Mouse (Mus musculus) CH12.LX (cell line): ENCODE measurements at regions not wholly inside any gene's neighbourhood (a gene's known extent, or its start where the extent isn't known, plus 50 kb on each side); places are given as distances from the start of the nearest gene placed in this dataset.

Experiments
- DNase-seq: peaks from one replicate; pipeline ENCODE4 v3.0.0-alpha.2; 2013; ENCODE audit errors: extremely low read depth
- H3K27ac ChIP-seq: 2 replicates; pipeline ENCODE4 v1.5.1; 2012; ENCODE audit warnings: low read depth, mild to moderate bottlenecking, control low read depth, moderate library complexity; ENCODE audit not compliant: insufficient read depth
- H3K27me3 ChIP-seq: replicated peaks from 2 replicates; pipeline ENCODE3; 2012; ENCODE audit warnings: inconsistent platforms
- H3K36me3 ChIP-seq, 2 experiments: replicated peaks in 1 of 2; 2 replicates each; pipeline versions ENCODE3 to v1.6.1; 2012; ENCODE audit warnings: inconsistent platforms in 1 of 2, low read length in 1 of 2, mild to moderate bottlenecking in 1 of 2, mixed read lengths in 1 of 2, moderate library complexity in 1 of 2; ENCODE audit not compliant: control insufficient read depth in 1 of 2, insufficient read depth in 1 of 2
- H3K4me1 ChIP-seq, 2 experiments: 2 replicates each; pipeline ENCODE4 v1.6.1; 2012; ENCODE audit warnings: inconsistent platforms in 1 of 2, moderate library complexity in 1 of 2; ENCODE audit not compliant: insufficient read depth in 2 of 2, control insufficient read depth in 1 of 2
- H3K4me2 ChIP-seq: 2 replicates; pipeline ENCODE4 v1.6.1; 2012; ENCODE audit warnings: low read depth, mild to moderate bottlenecking, control low read depth; ENCODE audit not compliant: poor library complexity, insufficient read depth, severe bottlenecking
- H3K4me3 ChIP-seq, 3 experiments: fragments of 150-350 bp in 1 of 3; sonication (generic) in 1 of 3; replicated peaks in 1 of 3; 2 replicates each; pipeline versions ENCODE3 to v1.5.1; 2011 to 2012; ENCODE audit warnings: low read depth in 2 of 3, low read length in 2 of 3, mild to moderate bottlenecking in 2 of 3, moderate library complexity in 2 of 3, control low read depth in 1 of 3, improper control_type of control experiment in 1 of 3, inconsistent platforms in 1 of 3, mixed read lengths in 1 of 3; ENCODE audit not compliant: poor library complexity in 1 of 3
- H3K79me2 ChIP-seq: replicated peaks from 2 replicates; pipeline ENCODE4 v1.6.1; 2012; ENCODE audit warnings: mild to moderate bottlenecking, moderate library complexity; ENCODE audit not compliant: control insufficient read depth, poor library complexity, insufficient read depth, severe bottlenecking; ENCODE audit errors: extremely low read depth
- H3K9ac ChIP-seq: 2 replicates; pipeline ENCODE4 v1.6.1; 2012; ENCODE audit warnings: low read depth, mild to moderate bottlenecking, control low read depth, moderate library complexity; ENCODE audit not compliant: insufficient read depth
- H3K9me3 ChIP-seq: replicated peaks from 2 replicates; pipeline ENCODE3; 2012; ENCODE audit warnings: low read length, inconsistent platforms, mixed read lengths
- BHLHE40 ChIP-seq: IDR thresholded peaks from 2 replicates; pipeline ENCODE4 v1.6.1; 2011; ENCODE audit warnings: mild to moderate bottlenecking, low read depth, low read length, improper control_type of control experiment
- CHD1 ChIP-seq: IDR thresholded peaks from 2 replicates; pipeline ENCODE4 v1.6.1; 2012; ENCODE audit warnings: low read depth, low read length, improper control_type of control experiment, inconsistent platforms
- CTCF ChIP-seq, 2 experiments: IDR thresholded peaks in 1 of 2; conservative IDR thresholded peaks in 1 of 2; 2 replicates each; pipeline ENCODE4 v1.5.1; 2011 to 2012; ENCODE audit warnings: low read depth in 2 of 2, low read length in 2 of 2, improper control_type of control experiment in 1 of 2, inconsistent platforms in 1 of 2, mild to moderate bottlenecking in 1 of 2, moderate library complexity in 1 of 2
- ELF1 ChIP-seq: IDR thresholded peaks from 2 replicates; pipeline ENCODE4 v1.6.1; 2014; ENCODE audit warnings: low read depth, mild to moderate bottlenecking, inconsistent platforms, low read length, improper control_type of control experiment
- GABPA ChIP-seq: IDR thresholded peaks from 2 replicates; pipeline ENCODE4 v1.6.1; 2012; ENCODE audit warnings: low read depth, low read length, improper control_type of control experiment, inconsistent platforms; ENCODE audit not compliant: insufficient replicate concordance
- HCFC1 ChIP-seq: IDR thresholded peaks from 2 replicates; pipeline ENCODE4 v1.6.1; 2012; ENCODE audit warnings: low read depth, mild to moderate bottlenecking, inconsistent platforms, low read length, improper control_type of control experiment
- JUND ChIP-seq: conservative IDR thresholded peaks from 2 replicates; pipeline ENCODE4 v1.6.1; 2011; ENCODE audit warnings: low read depth, low read length, improper control_type of control experiment
- MAX ChIP-seq: IDR thresholded peaks from 2 replicates; pipeline ENCODE4 v1.6.1; 2011; ENCODE audit warnings: low read length, improper control_type of control experiment
- MEF2A ChIP-seq: IDR thresholded peaks from 2 replicates; pipeline ENCODE4 v1.6.1; 2014; ENCODE audit warnings: low read depth, mild to moderate bottlenecking, inconsistent platforms, low read length, improper control_type of control experiment, borderline replicate concordance
- MYC ChIP-seq: IDR thresholded peaks from 2 replicates; pipeline ENCODE4 v1.6.1; 2011; ENCODE audit warnings: low read depth, mild to moderate bottlenecking, improper control_type of control experiment, low read length
- NRF1 ChIP-seq: IDR thresholded peaks from 2 replicates; pipeline ENCODE4 v1.6.1; 2014; ENCODE audit warnings: low read depth, mild to moderate bottlenecking, inconsistent platforms, low read length, improper control_type of control experiment, moderate library complexity
- PAX5 ChIP-seq: IDR thresholded peaks from 2 replicates; pipeline ENCODE4 v1.6.1; 2012; ENCODE audit warnings: low read length, inconsistent platforms, mixed read lengths
- POLR2A ChIP-seq: IDR thresholded peaks from 2 replicates; pipeline ENCODE4 v1.6.1; 2011; ENCODE audit warnings: low read depth, mild to moderate bottlenecking, improper control_type of control experiment, low read length
- SIN3A ChIP-seq: IDR thresholded peaks from 2 replicates; pipeline ENCODE4 v1.6.1; 2012; ENCODE audit warnings: low read length, improper control_type of control experiment, inconsistent platforms
- USF1 ChIP-seq: IDR thresholded peaks from 2 replicates; pipeline ENCODE4 v1.6.1; 2014; ENCODE audit warnings: low read depth, mild to moderate bottlenecking, inconsistent platforms, low read length, improper control_type of control experiment
- dilution Hi-C: fragments of 300-500 bp; cut with MboI; formaldehyde crosslinking; loops from 2 replicates; pipeline ENCODE4 v1.14.3; 2020; ENCODE audit warnings: low sequenced_read_pairs; ENCODE audit not compliant: extremely low pct_unique_long_range_greater_than_20kb, extremely low pct_ligation_motif_present
- in situ Hi-C: fragments of 300-500 bp; cut with MboI; formaldehyde crosslinking; loops from 3 replicates; pipeline ENCODE4 v1.14.3; 2019; ENCODE audit warnings: low sequenced_read_pairs, low pct_ligation_motif_present, low pct_unique_long_range_greater_than_20kb, mixed read lengths

DNA sequence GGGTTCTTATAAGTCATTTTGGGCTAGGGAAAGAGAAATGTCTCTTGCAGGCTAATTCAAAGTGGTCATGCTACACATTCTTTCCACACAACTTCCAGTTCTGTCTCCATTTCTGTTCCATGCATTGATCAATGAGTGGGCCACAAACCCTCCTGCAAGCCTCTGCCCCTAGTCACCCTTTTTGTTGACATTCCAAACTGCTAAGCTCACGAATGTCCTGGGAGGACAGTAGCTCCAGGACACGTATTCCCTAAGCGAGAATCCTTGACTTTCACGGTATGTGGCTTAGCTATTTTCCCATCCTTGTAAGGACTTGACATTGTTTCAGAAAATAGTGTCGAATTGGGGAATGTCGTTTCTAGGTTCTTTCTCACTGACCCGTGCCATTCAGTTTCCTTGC, 91.1 kb upstream of the Bmp2 start:
- in situ Hi-C loops (no loop called here), dilution Hi-C loops (no loop called here)
- Histone ChIP-seq H3K4me2 (no peak overlapping the region), H3K36me3 (no peaks in the 10 kb centered on the region), H3K79me2 (no peaks in the 10 kb centered on the region), H3K27ac (no peak overlapping the region), H3K4me3 (no peak overlapping the region), H3K9me3 (peaks cover 14% of the 10 kb centered on the region), H3K27me3 (no peaks in the 10 kb centered on the region), H3K4me1 (peaks cover 0 to 13% of the 10 kb centered on the region in 2 experiments; a peak in 1 of 4 replicates), H3K9ac (no peak overlapping the region)
- TF ChIP-seq GABPA (no peak), USF1 (no peak), CTCF (conservative IDR thresholded peaks at IDR 0.05 in 1 of 2, IDR thresholded peaks at IDR 0.05 in 1 of 2; ENCODE audit: low read depth in 2 of 2, low read length in 2 of 2) (no peak), CHD1 (no peak), PAX5 (no peak), SIN3A (no peak), HCFC1 (no peak), JUND (no peak), MYC (no peak), BHLHE40 (no peak), NRF1 (no peak), ELF1 (no peak), MEF2A (no peak), POLR2A (no peak), MAX (no peak)
- DNase-seq, result no peak

DNA sequence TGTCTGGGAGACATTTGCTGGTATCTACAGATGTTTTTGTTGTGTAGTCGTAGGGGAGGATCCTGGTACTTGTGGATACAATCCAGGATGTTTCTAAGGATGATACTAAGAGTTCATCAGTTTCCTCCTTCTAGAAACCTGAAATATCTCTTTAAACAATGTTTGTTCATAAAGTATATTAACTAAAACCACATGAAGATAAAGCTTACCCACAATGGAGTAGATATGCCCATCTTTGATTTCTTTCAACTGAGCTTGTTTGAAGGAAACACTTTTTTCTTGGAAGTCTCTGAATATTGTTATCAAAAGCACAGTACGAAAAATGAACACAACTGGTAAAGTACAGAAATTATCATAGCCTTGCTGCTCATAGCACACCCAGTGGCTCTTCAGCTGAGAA, 89.6 kb upstream of the Bmp2 start:
- no peak for DNase-seq
- in situ Hi-C loops, result no loop called here

More for the DNA sequence above, 89.6 kb upstream of the Bmp2 start:
- Histone ChIP-seq H3K27me3 (no peaks in the 10 kb centered on the region), H3K4me1 (peaks cover 0 to 13% of the 10 kb centered on the region in 2 experiments; a peak in 1 of 4 replicates), H3K79me2 (no peaks in the 10 kb centered on the region), H3K4me3 (no peak overlapping the region), H3K36me3 (no peaks in the 10 kb centered on the region), H3K9ac (no peak overlapping the region), H3K27ac (no peak overlapping the region)
- dilution Hi-C loops, result no loop called here
- no peak for TF ChIP-seq CHD1
- no peak for TF ChIP-seq CTCF (conservative IDR thresholded peaks at IDR 0.05 in 1 of 2, IDR thresholded peaks at IDR 0.05 in 1 of 2; ENCODE audit: low read depth in 2 of 2, low read length in 2 of 2)
- TF ChIP-seq NRF1, result no peak
- TF ChIP-seq, all 38 proteins: peak for 0
- Histone ChIP-seq H3K4me2 (no peak overlapping the region), H3K9me3 (peaks cover 11% of the 10 kb centered on the region)
